Mouse (Mus musculus) Muller cell, postnatal 12 days (primary cell): ENCODE results near the gene Anapc4.

ENCODE experiments used
- DNase-seq: peaks from one replicate; pipeline ENCODE4 v3.0.0-alpha.2; 2015; ENCODE audit errors: inconsistent ontology term

The Anapc4 gene

GRCm38 (mm10) chr5:52868918-52869703, 35.3 kb downstream of the Anapc4 start:
- no peak for DNase-seq

- no peak for DNase-seq
Observed at GRCm38 (mm10) chr5:52871461-52871860, 37.6 kb downstream of the Anapc4 start.

- no peak for DNase-seq
Observed at GRCm38 (mm10) chr5:52871986-52872385, 38.2 kb downstream of the Anapc4 start.

- peak; percentile 54 for DNase-seq
Observed at GRCm38 (mm10) chr5:52878847-52879246, 45.0 kb downstream of the Anapc4 start.

DNA sequence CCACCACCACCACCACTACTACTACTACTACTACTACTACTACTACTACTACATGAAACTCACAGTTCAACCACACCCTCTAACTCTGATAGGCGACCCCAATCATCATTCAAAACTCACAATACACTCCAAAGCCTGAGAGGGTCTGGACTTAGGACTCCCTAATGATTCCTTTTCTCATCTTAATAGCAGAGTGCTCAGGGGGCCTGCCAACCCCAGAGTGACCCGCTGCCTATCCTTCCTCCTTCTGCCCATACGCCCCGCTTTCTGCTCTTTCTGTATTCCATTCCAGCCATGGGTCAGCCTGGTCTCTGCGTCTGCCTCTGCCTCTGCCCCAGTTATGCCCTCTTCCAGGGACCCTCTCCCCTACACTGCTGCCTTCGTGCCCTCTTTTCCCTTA, 46.1 kb downstream of the Anapc4 start:
- no peak for DNase-seq

DNA sequence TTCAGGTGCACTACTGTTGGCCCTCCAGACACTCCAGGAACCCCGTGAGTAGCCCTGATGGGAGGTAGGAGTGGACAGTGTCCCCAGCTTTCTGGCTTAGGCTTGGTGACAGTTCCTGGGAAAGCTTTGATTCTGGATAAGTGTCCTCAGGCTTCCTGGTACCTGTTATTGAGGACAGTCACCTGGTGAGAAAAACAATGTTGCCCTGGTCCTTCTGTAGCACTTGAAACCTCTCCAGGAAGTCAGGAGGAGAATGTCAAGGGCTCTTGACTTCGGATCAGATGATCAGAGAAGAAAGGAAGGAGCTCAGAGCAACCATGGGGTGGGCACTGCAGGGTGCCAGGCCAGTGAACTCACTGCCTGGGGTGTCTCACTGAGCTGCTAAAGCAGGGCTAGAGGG, 48.6 kb downstream of the Anapc4 start:
- no peak for DNase-seq

DNA sequence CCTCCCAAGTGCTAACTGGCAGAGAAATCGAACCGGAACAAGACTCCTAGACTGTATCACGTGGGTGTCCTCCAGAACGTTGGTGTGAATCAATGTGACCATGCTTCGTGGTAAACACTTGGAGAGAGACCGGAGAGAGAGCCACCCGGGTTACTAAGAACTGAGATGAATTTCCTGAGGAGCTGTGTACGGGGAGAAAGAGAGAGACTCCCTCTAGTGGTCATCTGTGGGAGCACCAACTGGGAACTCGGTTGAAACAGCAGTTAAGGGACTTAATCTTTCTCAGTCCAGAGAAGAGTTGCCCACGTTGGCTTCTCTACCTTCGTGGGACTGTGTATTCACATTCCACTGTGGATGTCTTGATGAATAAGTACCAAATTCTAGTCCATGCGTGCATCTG, 53.3 kb downstream of the Anapc4 start:
- DNase-seq, result no peak

GRCm38 (mm10) chr5:52889919-52890318, 56.1 kb downstream of the Anapc4 start:
- no peak for DNase-seq

- DNase-seq, result peak; percentile 95
Observed at GRCm38 (mm10) chr5:52891949-52892835, 58.4 kb downstream of the Anapc4 start.

GRCm38 (mm10) chr5:52893938-52894337, 60.1 kb downstream of the Anapc4 start:
- no peak for DNase-seq

- no peak for DNase-seq
Observed at GRCm38 (mm10) chr5:52904246-52904645, 70.4 kb downstream of the Anapc4 start.

DNA sequence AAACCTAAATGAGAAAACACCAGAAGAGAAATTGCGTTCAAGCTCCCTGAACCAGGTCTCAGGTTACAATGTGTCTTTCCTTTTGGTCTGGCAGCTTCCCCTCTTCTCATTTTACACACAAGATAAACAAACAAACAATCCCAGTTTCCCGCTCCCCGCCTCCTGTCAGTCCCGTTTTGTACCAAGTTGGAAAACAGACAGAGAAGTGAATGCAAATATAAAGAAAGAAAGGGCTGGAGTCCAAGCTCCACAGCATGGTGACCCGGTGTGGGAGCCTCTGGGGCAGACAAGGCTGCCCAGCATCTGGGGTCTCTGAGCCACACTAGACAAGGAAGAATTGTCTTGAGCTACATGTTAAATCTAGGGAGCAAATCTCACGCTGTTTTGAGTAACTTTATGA, 70.9 kb downstream of the Anapc4 start:
- no peak for DNase-seq

DNA sequence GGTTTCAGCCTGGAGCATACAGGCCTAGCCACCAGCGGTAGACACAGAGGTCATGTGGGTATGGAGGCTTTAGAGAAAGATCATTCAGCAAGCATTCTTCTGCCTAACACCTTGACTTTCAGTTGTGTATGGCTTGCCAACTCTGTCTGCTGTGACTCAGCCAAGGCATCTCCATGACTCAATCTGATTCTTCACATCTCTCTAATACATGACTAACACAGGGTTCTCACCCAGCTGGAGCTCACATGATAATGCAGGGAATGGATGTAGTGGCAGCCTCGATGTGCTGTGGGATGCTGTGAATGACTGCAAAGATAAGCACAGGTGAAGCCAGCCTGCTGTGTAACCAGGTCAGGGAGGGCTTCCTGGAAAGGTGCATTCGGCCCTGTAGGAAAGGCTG, 74.4 kb downstream of the Anapc4 start:
- DNase-seq, result peak; percentile 68

DNA sequence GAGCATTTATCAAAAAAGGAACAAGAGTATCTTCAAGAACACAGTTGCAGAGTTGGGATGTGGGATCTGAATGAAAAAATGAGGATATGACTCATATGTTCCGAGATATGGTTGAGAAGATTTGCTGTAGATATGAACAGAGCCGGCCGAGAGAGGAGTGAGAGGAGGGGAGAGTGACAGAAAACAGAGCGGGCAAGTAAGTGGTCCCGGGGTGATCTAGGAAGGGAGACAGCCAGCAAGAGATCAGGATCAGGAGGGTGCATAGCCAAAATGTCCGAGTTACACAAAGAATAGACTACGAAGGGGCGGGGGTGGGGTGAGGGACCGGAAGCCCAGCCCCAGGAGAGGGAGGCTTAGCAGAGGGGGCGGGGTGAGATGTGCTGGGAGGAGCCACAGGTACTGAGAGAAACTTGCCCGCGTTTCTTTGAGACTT, 76.4 kb downstream of the Anapc4 start:
- DNase-seq, result peak; percentile 39

DNA sequence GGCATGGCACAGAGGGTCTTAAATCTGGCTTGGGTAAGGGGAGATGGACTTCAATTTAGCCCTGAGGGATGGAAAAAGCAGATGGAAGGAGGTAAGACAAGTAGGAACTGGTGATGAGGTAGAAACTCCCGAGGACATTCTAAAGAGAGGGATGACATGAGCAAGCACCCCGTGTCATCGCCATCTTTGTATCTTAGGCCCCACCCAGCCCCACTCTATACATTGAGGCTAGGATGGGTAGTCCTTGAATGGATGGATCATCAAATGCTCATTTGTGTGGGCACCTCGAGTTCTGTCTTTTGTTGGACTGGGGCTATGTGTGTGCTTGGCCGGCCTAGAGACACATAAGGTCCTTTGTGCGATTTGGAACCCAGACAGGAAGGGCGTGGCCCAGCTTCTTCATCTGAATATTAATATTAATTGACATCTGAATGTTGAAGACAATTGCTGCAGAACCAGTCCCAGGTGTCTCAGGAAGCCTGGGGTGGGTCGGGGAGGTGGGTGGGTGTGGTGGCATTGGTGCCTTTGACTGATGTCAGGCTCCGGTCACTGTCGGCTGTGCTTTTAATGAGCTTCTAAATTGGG, 77.6 kb downstream of the Anapc4 start:
- no peak for DNase-seq

DNA sequence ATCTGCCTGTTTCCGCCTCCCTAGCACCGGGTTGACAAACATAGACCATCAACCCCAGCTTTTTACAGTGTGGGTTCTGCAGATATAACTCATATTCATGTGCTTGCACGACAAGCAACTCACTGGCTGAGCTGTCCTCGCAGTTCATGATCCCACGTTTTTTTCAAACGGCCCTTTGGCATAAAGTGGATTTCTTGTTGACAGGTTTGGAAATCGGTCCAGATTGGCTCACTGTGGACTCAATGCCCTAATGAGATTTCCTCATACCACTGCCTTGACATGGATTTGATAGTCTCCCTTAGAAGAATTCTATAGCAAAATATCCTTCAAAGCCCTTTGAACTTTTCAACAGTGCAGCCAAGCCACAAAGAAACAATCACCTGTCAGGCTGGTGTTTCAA, 79.9 kb downstream of the Anapc4 start:
- peak; percentile 67 for DNase-seq

GRCm38 (mm10) chr5:52916186-52916585, 82.4 kb downstream of the Anapc4 start:
- peak; percentile 86 for DNase-seq
